Mouse (Mus musculus): ENCODE data around the gene Tpi1. TPM values are rescaled to one million over a fixed set of nuclear protein-coding genes. Genes with fewer than 3 reads are reported as not detected.

Gene Tpi1
- total and polyA plus RNA-seq, 3 experiments = 102 to 1,182 (median 440) TPM

- TF ChIP-seq CHD2 (IDR thresholded peaks at IDR 0.05; ENCODE audit: low read length) = peak; percentile 70
- peak; percentile 90 for TF ChIP-seq E2F4 (IDR thresholded peaks at IDR 0.05; ENCODE audit: borderline replicate concordance, low read depth, low read length)
- no peak for TF ChIP-seq RCOR1 (IDR thresholded peaks at IDR 0.05; ENCODE audit: low read depth, low read length)
- peak; percentile 89 for TF ChIP-seq SIN3A (IDR thresholded peaks at IDR 0.05; ENCODE audit: low read length)
- peak; percentile 95 for TF ChIP-seq ZMIZ1 (IDR thresholded peaks at IDR 0.05; ENCODE audit: low read depth, low read length)
- TF ChIP-seq TAL1 (IDR thresholded peaks at IDR 0.05; ENCODE audit: low read length) = no peak
- TF ChIP-seq HCFC1 (IDR thresholded peaks at IDR 0.05; ENCODE audit: low read depth, low read length) = peak; percentile 63
- TF ChIP-seq POLR2A (IDR thresholded peaks at IDR 0.05; ENCODE audit: control insufficient read depth in 1 of 2, insufficient read depth in 1 of 2, low read depth in 1 of 2, low read length in 2 of 2, poor library complexity in 1 of 2) = peak; percentile 33 to 74
- TF ChIP-seq EP300 (IDR thresholded peaks at IDR 0.05; ENCODE audit: low read depth in 1 of 2, low read length in 2 of 2) = no peak
- TF ChIP-seq TCF12 (IDR thresholded peaks at IDR 0.05; ENCODE audit: low read depth, low read length) = peak; percentile 40; the same call in 1 of the 2 replicates
- TF ChIP-seq GATA1 (IDR thresholded peaks at IDR 0.05; ENCODE audit: low read depth, low read length) = peak; percentile 53
These were observed 16.0 kb upstream of the Tpi1 start (continued) for GRCm38 (mm10) chr6:124829799-124830700.

- H3K27me3 ChIP-seq (ENCODE audit: control insufficient read depth in 1 of 2, insufficient read depth in 2 of 2, low read length in 2 of 2) = no peaks in the 10 kb centered on the region
- peaks cover 2 to 6% of the 10 kb centered on the region in 2 experiments; a peak in 3 of 4 replicates for H3K4me1 ChIP-seq (ENCODE audit: control insufficient read depth in 1 of 2, insufficient read depth in 2 of 2, low read length in 2 of 2)
- H3K9ac ChIP-seq (ENCODE audit: control insufficient read depth, low read depth, low read length, poor library complexity, severe bottlenecking) = peak within 1 kb of the TSS; percentile 87
- peak; percentile 99 for DNase-seq (ENCODE audit: low read depth, low spot score)
- H3K36me3 ChIP-seq (ENCODE audit: control insufficient read depth in 1 of 2, insufficient read depth in 2 of 2, low read length in 2 of 2) = peaks cover 0 to 8% of the 10 kb centered on the region in 2 experiments; a peak in 2 of 4 replicates
- H3K79me2 ChIP-seq (ENCODE audit: control insufficient read depth, insufficient read depth, low read length, poor library complexity) = peaks cover 22% of the 10 kb centered on the region
- peak within 1 kb of the TSS; percentile 79 to 89 for H3K4me3 ChIP-seq (ENCODE audit: control insufficient read depth in 1 of 2, insufficient read depth in 1 of 2, low read depth in 2 of 2, low read length in 2 of 2)
- H3K27ac ChIP-seq (ENCODE audit: control insufficient read depth, low read depth, low read length) = peak within 1 kb of the TSS; percentile 88
- H3K9me3 ChIP-seq (replicated peaks; ENCODE audit: insufficient read depth, low read length) = no peaks in the 10 kb centered on the region
- TF ChIP-seq MAZ (IDR thresholded peaks at IDR 0.05; ENCODE audit: low read depth, low read length) = peak; percentile 94
- no peak for TF ChIP-seq MAFK (IDR thresholded peaks at IDR 0.05; ENCODE audit: borderline replicate concordance, low read depth, low read length)
- peak; percentile 86 for TF ChIP-seq MXI1 (IDR thresholded peaks at IDR 0.05; ENCODE audit: low read depth, low read length)
- TF ChIP-seq ELF1 (IDR thresholded peaks at IDR 0.05; ENCODE audit: low read depth, low read length) = peak; percentile 94
- peak; percentile 92 for TF ChIP-seq POLR2AphosphoS2 (IDR thresholded peaks at IDR 0.05; ENCODE audit: low read length)
- peak; percentile 89 for TF ChIP-seq CHD2 (IDR thresholded peaks at IDR 0.05; ENCODE audit: low read length)
- TF ChIP-seq NRF1 (IDR thresholded peaks at IDR 0.05; ENCODE audit: insufficient read depth, low read depth, low read length, poor library complexity, severe bottlenecking) = peak; percentile 79
- TF ChIP-seq RAD21 (IDR thresholded peaks at IDR 0.05; ENCODE audit: low read depth, low read length) = no peak
- TF ChIP-seq ZMIZ1 (IDR thresholded peaks at IDR 0.05; ENCODE audit: low read depth, low read length) = peak; percentile 95
- TF ChIP-seq TBP (IDR thresholded peaks at IDR 0.05; ENCODE audit: low read depth, low read length) = peak; percentile 9
- peak; percentile 81 for TF ChIP-seq MAX (IDR thresholded peaks at IDR 0.05; ENCODE audit: low read length)
- TF ChIP-seq MYB (IDR thresholded peaks at IDR 0.05; ENCODE audit: low read depth, low read length) = 0 out of 2 replicates have a peak, but pooled peaks have one; percentile 20
- peak; percentile 55; the same call in 1 of the 2 replicates for TF ChIP-seq TCF12 (IDR thresholded peaks at IDR 0.05; ENCODE audit: low read depth, low read length)
- TF ChIP-seq RCOR1 (IDR thresholded peaks at IDR 0.05; ENCODE audit: low read depth, low read length) = peak; percentile 41; the same call in 1 of the 2 replicates
- no peak for TF ChIP-seq CHD1 (IDR thresholded peaks at IDR 0.05; ENCODE audit: low read depth, low read length)
- no peak for TF ChIP-seq ZKSCAN1 (IDR thresholded peaks at IDR 0.05; ENCODE audit: low read depth, low read length)
- TF ChIP-seq USF1 (IDR thresholded peaks at IDR 0.05; ENCODE audit: low read depth, low read length) = peak; percentile 60
- peak; percentile 75 for TF ChIP-seq SIN3A (IDR thresholded peaks at IDR 0.05; ENCODE audit: low read length)
- TF ChIP-seq CTCF (IDR thresholded peaks at IDR 0.05 in 2 of 3, conservative IDR thresholded peaks at IDR 0.05 in 1 of 3; ENCODE audit: control insufficient read depth in 1 of 3, insufficient read depth in 1 of 3, low read depth in 2 of 3, low read length in 3 of 3, poor library complexity in 1 of 3, severe bottlenecking in 1 of 3) = no peak
- TF ChIP-seq MYC (IDR thresholded peaks at IDR 0.05; ENCODE audit: low read depth, low read length) = peak; percentile 91
- peak; percentile 58 to 79; a peak in 2 of 4 replicates for TF ChIP-seq POLR2A (IDR thresholded peaks at IDR 0.05; ENCODE audit: control insufficient read depth in 1 of 2, insufficient read depth in 1 of 2, low read depth in 1 of 2, low read length in 2 of 2, poor library complexity in 1 of 2)
- peak; percentile 95 for TF ChIP-seq NELFE (IDR thresholded peaks at IDR 0.05; ENCODE audit: low read depth, low read length)
- TF ChIP-seq HCFC1 (IDR thresholded peaks at IDR 0.05; ENCODE audit: low read depth, low read length) = peak; percentile 93
- TF ChIP-seq JUND (IDR thresholded peaks at IDR 0.05; ENCODE audit: low read depth, low read length) = no peak
- TF ChIP-seq BHLHE40 (IDR thresholded peaks at IDR 0.05; ENCODE audit: borderline replicate concordance, low read depth, low read length) = no peak
- TF ChIP-seq E2F4 (IDR thresholded peaks at IDR 0.05; ENCODE audit: borderline replicate concordance, low read depth, low read length) = no peak
These were observed 15.0 kb upstream of the Tpi1 start, which contains the start of the genes Usp5 and Cdca3 for GRCm38 (mm10) chr6:124828868-124829798. TSS of gene Usp5 (minus strand) at chr6:124829484. TSS of gene Cdca3 (plus strand) at chr6:124829547.
